Mouse (Mus musculus): ENCODE measurements around the gene Morn5.

GRCm38 (mm10) chr2:36104436-36104955, 55.2 kb downstream of the Morn5 start:
- TF ChIP-seq CTCF (IDR thresholded peaks at IDR 0.05; ENCODE audit: control insufficient read depth, insufficient read depth, insufficient read length) (no peak), MAX (IDR thresholded peaks at IDR 0.05) (no peak), MYOG (IDR thresholded peaks at IDR 0.05; ENCODE audit: control insufficient read depth, extremely low read depth, insufficient read length) (no peak), MYOD1 (IDR thresholded peaks at IDR 0.05; ENCODE audit: control insufficient read depth, insufficient read length, low read depth) (no peak), USF1 (IDR thresholded peaks at IDR 0.05; ENCODE audit: low read depth) (no peak), CEBPB (IDR thresholded peaks at IDR 0.05; ENCODE audit: low read depth) (no peak), FOSL1 (IDR thresholded peaks at IDR 0.05; ENCODE audit: insufficient read depth, low read length, poor library complexity, severe bottlenecking) (no peak)

All from C2C12 (cell line).